Mouse (Mus musculus): ENCODE measurements at regions not wholly inside any gene's neighbourhood (a gene's known extent, or its start where the extent isn't known, plus 50 kb on each side); places are given as distances from the start of the nearest gene placed in this dataset.

DNA sequence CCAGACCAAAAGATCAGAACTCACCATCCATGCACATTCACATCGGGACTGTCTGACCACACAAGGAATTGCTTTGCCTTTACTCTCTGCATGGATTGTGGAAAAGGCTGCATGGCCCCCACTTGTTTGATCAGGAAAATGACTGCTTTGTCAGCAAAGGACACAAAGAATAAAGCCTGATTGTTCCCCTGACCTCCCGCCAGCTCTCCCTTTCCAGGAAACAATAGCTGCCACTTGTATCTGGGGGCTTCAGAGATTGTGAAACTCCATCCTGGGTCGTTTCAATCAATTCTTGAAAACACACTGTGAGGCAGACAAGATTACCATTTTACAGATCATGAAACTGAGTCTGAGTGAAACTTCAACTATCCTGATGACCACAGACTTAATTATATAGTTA is 70.7 kb downstream of the Zic3 start:
- Histone ChIP-seq H3K4me1 (no peaks in the 10 kb centered on the region), H3K27ac (no peak overlapping the region), H3K9ac (no peak overlapping the region), H3K4me2 (no peak overlapping the region), H3K27me3 (no peaks in the 10 kb centered on the region), H3K9me3 (no peaks in the 10 kb centered on the region), H3K4me3 (replicated peaks) (no peak overlapping the region), H3K36me3 (replicated peaks) (no peaks in the 10 kb centered on the region)
- ATAC-seq (ENCODE audit: low FRiP score), result no peak
- 39% methylated on average over 3 of the region's 3 CpGs for WGBS

DNA sequence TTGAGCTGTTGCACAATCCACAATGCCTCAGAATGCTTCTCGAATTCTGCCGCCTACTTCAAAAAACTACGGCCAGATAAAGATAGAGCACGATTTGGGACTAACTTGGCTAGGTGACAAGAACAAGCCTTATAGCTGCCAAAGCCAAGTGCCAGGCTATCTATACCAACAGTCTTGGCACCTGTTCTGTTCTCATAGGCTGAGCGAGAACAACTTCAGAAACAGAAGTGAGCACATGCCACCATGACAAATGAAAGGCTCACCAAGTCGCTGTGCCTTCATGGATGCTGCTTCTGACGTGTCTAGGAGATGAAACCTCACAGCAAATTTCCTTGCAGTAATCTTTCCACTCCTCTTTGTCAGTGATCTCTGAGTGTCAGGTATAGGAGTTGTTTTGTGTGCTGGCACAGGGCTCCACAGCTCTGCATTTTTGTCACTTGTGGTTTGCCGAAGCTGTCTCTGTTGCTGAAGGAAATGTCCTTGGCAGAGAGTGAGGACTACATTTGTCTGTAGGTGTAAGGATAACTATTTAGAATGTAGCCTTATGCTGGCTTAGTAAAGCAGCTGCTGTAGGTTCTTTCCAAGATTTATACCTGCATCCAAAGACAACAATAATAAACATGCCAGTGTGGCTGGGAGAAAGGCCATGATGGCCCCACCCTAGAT is 95.4 kb downstream of the Zic3 start:
- H3K27me3 ChIP-seq, result no peaks in the 10 kb centered on the region
- no peak for ATAC-seq (ENCODE audit: low FRiP score)
- H3K4me1 ChIP-seq, result peaks cover 4% of the 10 kb centered on the region; the same call in 1 of the 2 replicates
- no peak overlapping the region for H3K4me2 ChIP-seq
- 94% methylated on average over 8 of the region's 8 CpGs for WGBS
- H3K36me3 ChIP-seq (replicated peaks), result no peaks in the 10 kb centered on the region
- H3K27ac ChIP-seq, result no peak overlapping the region
- no peak overlapping the region for H3K9ac ChIP-seq
- no peak overlapping the region for H3K4me3 ChIP-seq (replicated peaks)
- H3K9me3 ChIP-seq, result no peaks in the 10 kb centered on the region

DNA sequence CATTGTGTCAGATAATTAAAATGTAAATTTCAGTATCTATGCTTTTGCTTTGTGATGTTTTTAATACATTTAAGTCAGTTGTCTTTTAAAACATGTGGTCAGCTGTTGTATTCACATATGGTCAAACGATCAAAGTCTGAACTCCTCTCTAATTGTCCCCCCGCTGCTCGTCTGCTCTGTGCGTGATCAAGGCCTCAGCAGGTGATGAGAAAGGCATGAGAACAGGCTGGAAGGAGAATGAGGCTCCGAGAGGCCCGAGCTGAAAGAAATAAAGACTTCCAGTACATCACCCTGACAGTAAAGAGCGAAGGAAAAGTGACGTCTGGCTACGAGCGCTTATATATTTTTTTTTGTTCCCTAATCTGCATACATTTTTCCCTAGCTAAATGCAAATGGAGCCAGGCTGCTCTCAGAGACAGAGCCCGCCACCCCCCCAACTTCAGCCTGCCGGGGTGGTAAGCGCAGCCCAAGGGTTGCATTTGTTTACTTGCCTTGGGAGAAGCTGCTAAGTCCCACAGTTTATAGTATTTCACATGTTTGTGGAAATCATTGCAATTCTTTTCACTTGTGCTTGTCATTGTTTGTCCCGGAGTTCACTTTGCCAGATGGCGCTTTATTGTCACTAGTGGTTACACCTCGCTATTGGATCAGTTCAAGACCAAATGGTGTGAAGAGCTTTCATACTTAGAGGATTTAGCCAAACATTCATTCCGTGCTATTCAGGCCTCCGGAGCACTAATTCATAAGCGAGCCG is 133.0 kb downstream of the Zic3 start:
- H3K4me2 ChIP-seq, result peak overlapping the region; percentile 36
- H3K9ac ChIP-seq, result no peak overlapping the region
- H3K27me3 ChIP-seq, result no peaks in the 10 kb centered on the region
- 0 out of 2 replicates have a peak, but pooled peaks cover 3% of the 10 kb centered on the region for H3K4me1 ChIP-seq
- H3K9me3 ChIP-seq, result no peaks in the 10 kb centered on the region
- H3K4me3 ChIP-seq (replicated peaks), result peak overlapping the region; percentile 7; the same call in 1 of the 2 replicates
- H3K36me3 ChIP-seq (replicated peaks), result no peaks in the 10 kb centered on the region
- 26% methylated on average over 20 of the region's 20 CpGs for WGBS
- H3K27ac ChIP-seq, result peak overlapping the region; percentile 74
- ATAC-seq (ENCODE audit: low FRiP score), result peak; percentile 80

DNA sequence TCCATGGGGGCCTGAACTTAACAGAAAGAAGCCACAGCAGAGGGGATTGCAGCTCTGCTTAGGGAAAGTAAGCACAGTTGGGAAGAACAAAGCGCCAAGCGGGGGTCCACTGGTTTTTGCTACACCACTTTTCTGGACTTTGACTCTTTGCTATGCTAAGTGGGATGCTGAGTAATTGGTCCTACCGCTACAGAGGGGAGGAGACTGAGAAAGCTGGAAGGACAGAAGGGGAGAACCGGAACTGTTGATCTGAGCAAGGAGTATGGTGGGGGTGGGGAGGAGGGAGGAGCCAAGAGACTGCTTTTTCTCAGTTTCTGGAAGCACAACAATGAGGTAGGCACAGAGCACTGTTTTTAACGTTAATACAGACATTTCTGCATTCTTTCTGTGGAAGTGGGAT is 134.9 kb downstream of the Zic3 start:
- Histone ChIP-seq H3K4me2 (no peak overlapping the region), H3K4me1 (0 out of 2 replicates have a peak, but pooled peaks cover 3% of the 10 kb centered on the region), H3K9me3 (no peaks in the 10 kb centered on the region), H3K9ac (no peak overlapping the region), H3K36me3 (replicated peaks) (no peaks in the 10 kb centered on the region), H3K27ac (no peak overlapping the region), H3K27me3 (no peaks in the 10 kb centered on the region), H3K4me3 (replicated peaks) (no peak overlapping the region)
- WGBS, result 21% methylated on average over 5 of the region's 5 CpGs
- ATAC-seq (ENCODE audit: low FRiP score), result no peak

DNA sequence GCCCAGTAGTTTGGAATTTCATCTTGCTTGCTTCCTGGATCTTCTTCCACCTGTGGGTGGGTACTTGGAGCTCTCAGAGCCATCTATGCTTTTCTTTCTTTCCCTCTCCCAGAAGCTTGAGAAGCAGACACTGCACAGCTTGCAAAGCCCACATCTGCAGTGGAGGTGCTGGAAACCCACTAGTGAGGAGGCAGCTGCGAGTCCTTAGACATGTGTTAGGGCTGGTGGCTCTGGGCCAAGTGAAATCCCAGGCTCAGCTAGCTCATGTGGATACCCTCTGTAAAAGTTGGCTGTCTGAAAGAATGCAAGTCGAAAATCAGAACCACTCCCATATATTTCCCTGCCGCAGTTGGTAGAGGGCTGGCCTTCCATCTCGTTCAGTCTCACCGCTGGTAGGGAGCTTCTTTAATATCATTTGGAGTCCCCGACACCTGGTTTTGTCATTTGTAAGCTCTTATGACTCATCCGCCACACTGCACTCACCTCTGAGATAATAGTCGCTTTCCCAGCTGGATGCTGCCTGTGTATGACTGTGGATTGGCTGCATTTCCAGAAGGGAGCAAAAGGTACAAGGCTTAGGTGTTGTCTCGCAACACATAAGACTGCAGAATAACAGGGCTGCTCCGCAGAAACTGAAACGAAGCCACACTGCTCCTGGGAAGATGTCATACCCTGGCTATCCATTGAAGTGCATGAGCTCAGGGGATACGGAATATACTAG is 143.8 kb downstream of the Zic3 start:
- Histone ChIP-seq H3K9me3 (no peaks in the 10 kb centered on the region), H3K36me3 (replicated peaks) (no peaks in the 10 kb centered on the region), H3K4me2 (no peak overlapping the region), H3K4me1 (no peaks in the 10 kb centered on the region), H3K9ac (no peak overlapping the region), H3K4me3 (replicated peaks) (no peak overlapping the region), H3K27me3 (no peaks in the 10 kb centered on the region), H3K27ac (no peak overlapping the region)
- no peak for ATAC-seq (ENCODE audit: low FRiP score)
- 86% methylated on average over 12 of the region's 12 CpGs for WGBS

DNA sequence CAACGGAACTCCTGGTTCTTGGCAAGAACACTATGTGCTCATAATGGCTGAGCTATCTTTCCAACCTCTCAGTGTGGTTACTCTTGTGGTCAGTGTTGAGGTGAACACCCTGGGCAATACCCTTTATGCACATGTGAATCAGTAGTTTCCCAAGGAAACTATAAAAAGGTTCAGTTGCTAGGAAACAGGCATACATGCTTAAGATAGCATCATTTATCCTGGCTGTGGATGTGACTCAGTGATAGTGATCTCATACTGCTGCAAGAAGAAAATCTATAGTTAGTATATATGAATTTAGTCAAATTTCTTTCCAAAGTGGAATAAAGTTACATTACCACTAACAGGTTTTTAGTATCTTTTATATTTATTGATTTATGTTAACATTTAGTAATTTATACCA is 151.8 kb downstream of the Zic3 start:
- no peak for ATAC-seq (ENCODE audit: low FRiP score)
- 90% methylated on average over 1 of the region's 1 CpGs for WGBS
- H3K36me3 ChIP-seq (replicated peaks), result no peaks in the 10 kb centered on the region

More for the DNA sequence above, 151.8 kb downstream of the Zic3 start:
- H3K4me2 ChIP-seq, result no peak overlapping the region
- no peaks in the 10 kb centered on the region for H3K9me3 ChIP-seq
- H3K4me1 ChIP-seq, result no peaks in the 10 kb centered on the region
- H3K27me3 ChIP-seq, result no peaks in the 10 kb centered on the region
- no peak overlapping the region for H3K9ac ChIP-seq
- H3K4me3 ChIP-seq (replicated peaks), result no peak overlapping the region
- no peak overlapping the region for H3K27ac ChIP-seq

Measured in forebrain, embryonic 12.5 days (tissue).